Mouse (Mus musculus): ENCODE data around the gene Morn3. TPM values are rescaled to one million over a fixed set of nuclear protein-coding genes. Genes with fewer than 3 reads are reported as not detected.

The Morn3 gene
- not detected in 2 replicates for polyA plus RNA-seq (2014; fragmentation: Nextera tagmentation; extraction: Ambion mirVana)

GRCm38 (mm10) chr5:123046916-123047315, at the start of gene Morn3:
TSS of gene Morn3 (minus strand) at chr5:123047016.
- whole genome bisulfite sequencing: 80% methylated on average over 3 of the region's 3 CpGs
- ATAC-seq (ENCODE audit: insufficient read depth, low FRiP score, low TSS enrichment) (no peak), DNase-seq (ENCODE audit: low spot score) (no peak)
- H3K4me2 ChIP-seq (ENCODE audit: low read depth): no peak within 1 kb of the TSS
- H3K9me3 ChIP-seq (ENCODE audit: control insufficient read depth, low read length): no peaks in the 10 kb centered on the region
- no peak within 1 kb of the TSS for H3K27ac ChIP-seq (ENCODE audit: low read depth, low read length)
- H3K9ac ChIP-seq (ENCODE audit: low read length): no peak within 1 kb of the TSS
- H3K4me3 ChIP-seq (ENCODE audit: low read depth, low read length): no peak within 1 kb of the TSS
- no peaks in the 10 kb centered on the region for H3K27me3 ChIP-seq (ENCODE audit: control insufficient read depth, insufficient read depth, low read length)
- no peaks in the 10 kb centered on the region for H3K36me3 ChIP-seq (ENCODE audit: control insufficient read depth, insufficient read depth, low read length)
- H3K4me1 ChIP-seq (ENCODE audit: control insufficient read depth, insufficient read depth, low read length): no peaks in the 10 kb centered on the region

GRCm38 (mm10) chr5:123096299-123096698, 49.5 kb upstream of the Morn3 start:
- Histone ChIP-seq H3K4me1 (ENCODE audit: control insufficient read depth, insufficient read depth, low read length) (no peaks in the 10 kb centered on the region), H3K4me2 (ENCODE audit: low read depth) (no peak overlapping the region), H3K27me3 (ENCODE audit: control insufficient read depth, insufficient read depth, low read length) (no peaks in the 10 kb centered on the region), H3K9ac (ENCODE audit: low read length) (no peak overlapping the region), H3K4me3 (ENCODE audit: low read depth, low read length) (no peak overlapping the region), H3K9me3 (ENCODE audit: control insufficient read depth, low read length) (no peaks in the 10 kb centered on the region), H3K27ac (ENCODE audit: low read depth, low read length) (no peak overlapping the region), H3K36me3 (ENCODE audit: control insufficient read depth, insufficient read depth, low read length) (peaks cover 2% of the 10 kb centered on the region; the same call in 1 of the 2 replicates)
- ATAC-seq (ENCODE audit: insufficient read depth, low FRiP score, low TSS enrichment) (no peak), DNase-seq (ENCODE audit: low spot score) (no peak)
- WGBS: 94% methylated on average over 8 of the region's 8 CpGs

- H3K36me3 ChIP-seq (ENCODE audit: control insufficient read depth, insufficient read depth, low read length): no peaks in the 10 kb centered on the region; the same call in 1 of the 2 replicates
- no peak for ATAC-seq (ENCODE audit: insufficient read depth, low FRiP score, low TSS enrichment)
- DNase-seq (ENCODE audit: low spot score): no peak
- H3K4me1 ChIP-seq (ENCODE audit: control insufficient read depth, insufficient read depth, low read length): no peaks in the 10 kb centered on the region
- WGBS: 89% methylated on average over 25 of the region's 25 CpGs
- no peak overlapping the region for H3K9ac ChIP-seq (ENCODE audit: low read length)
- no peaks in the 10 kb centered on the region for H3K27me3 ChIP-seq (ENCODE audit: control insufficient read depth, insufficient read depth, low read length)
- H3K27ac ChIP-seq (ENCODE audit: low read depth, low read length): no peak overlapping the region
- no peak overlapping the region for H3K4me2 ChIP-seq (ENCODE audit: low read depth)
- no peaks in the 10 kb centered on the region for H3K9me3 ChIP-seq (ENCODE audit: control insufficient read depth, low read length)
- H3K4me3 ChIP-seq (ENCODE audit: low read depth, low read length): no peak overlapping the region
Measured at GRCm38 (mm10) chr5:123094238-123094991, 47.6 kb upstream of the Morn3 start.

GRCm38 (mm10) chr5:123093077-123093633, 46.3 kb upstream of the Morn3 start:
- no peaks in the 10 kb centered on the region for H3K36me3 ChIP-seq (ENCODE audit: control insufficient read depth, insufficient read depth, low read length)
- no peak overlapping the region for H3K27ac ChIP-seq (ENCODE audit: low read depth, low read length)
- no peak for DNase-seq (ENCODE audit: low spot score)
- H3K4me3 ChIP-seq (ENCODE audit: low read depth, low read length): no peak overlapping the region
- H3K4me2 ChIP-seq (ENCODE audit: low read depth): no peak overlapping the region
- no peaks in the 10 kb centered on the region for H3K4me1 ChIP-seq (ENCODE audit: control insufficient read depth, insufficient read depth, low read length)
- no peak for ATAC-seq (ENCODE audit: insufficient read depth, low FRiP score, low TSS enrichment)
- no peak overlapping the region for H3K9ac ChIP-seq (ENCODE audit: low read length)
- 85% methylated on average over 14 of the region's 14 CpGs for WGBS
- H3K27me3 ChIP-seq (ENCODE audit: control insufficient read depth, insufficient read depth, low read length): no peaks in the 10 kb centered on the region
- H3K9me3 ChIP-seq (ENCODE audit: control insufficient read depth, low read length): no peaks in the 10 kb centered on the region

- H3K4me3 ChIP-seq (ENCODE audit: low read depth, low read length): no peak overlapping the region
- H3K36me3 ChIP-seq (ENCODE audit: control insufficient read depth, insufficient read depth, low read length): no peaks in the 10 kb centered on the region
- H3K9ac ChIP-seq (ENCODE audit: low read length): no peak overlapping the region
- ATAC-seq (ENCODE audit: insufficient read depth, low FRiP score, low TSS enrichment) (no peak), DNase-seq (ENCODE audit: low spot score) (no peak)
- H3K4me2 ChIP-seq (ENCODE audit: low read depth): no peak overlapping the region
- H3K9me3 ChIP-seq (ENCODE audit: control insufficient read depth, low read length): no peaks in the 10 kb centered on the region
- 87% methylated on average over 10 of the region's 10 CpGs for WGBS
- no peak overlapping the region for H3K27ac ChIP-seq (ENCODE audit: low read depth, low read length)
- no peaks in the 10 kb centered on the region for H3K4me1 ChIP-seq (ENCODE audit: control insufficient read depth, insufficient read depth, low read length)
- no peaks in the 10 kb centered on the region for H3K27me3 ChIP-seq (ENCODE audit: control insufficient read depth, insufficient read depth, low read length)
Measured at GRCm38 (mm10) chr5:123090560-123091306, 43.9 kb upstream of the Morn3 start.

- H3K27me3 ChIP-seq (ENCODE audit: control insufficient read depth, insufficient read depth, low read length): no peaks in the 10 kb centered on the region
- no peaks in the 10 kb centered on the region for H3K4me1 ChIP-seq (ENCODE audit: control insufficient read depth, insufficient read depth, low read length)
- ATAC-seq (ENCODE audit: insufficient read depth, low FRiP score, low TSS enrichment) (no peak), DNase-seq (ENCODE audit: low spot score) (no peak)
- WGBS: 96% methylated on average over 4 of the region's 4 CpGs
- H3K9ac ChIP-seq (ENCODE audit: low read length): no peak overlapping the region
- no peaks in the 10 kb centered on the region; the same call in 1 of the 2 replicates for H3K36me3 ChIP-seq (ENCODE audit: control insufficient read depth, insufficient read depth, low read length)
- no peak overlapping the region for H3K4me2 ChIP-seq (ENCODE audit: low read depth)
- no peak overlapping the region for H3K4me3 ChIP-seq (ENCODE audit: low read depth, low read length)
- no peak overlapping the region for H3K27ac ChIP-seq (ENCODE audit: low read depth, low read length)
- H3K9me3 ChIP-seq (ENCODE audit: control insufficient read depth, low read length): no peaks in the 10 kb centered on the region
Measured at GRCm38 (mm10) chr5:123088784-123089183, 42.0 kb upstream of the Morn3 start.

GRCm38 (mm10) chr5:123086501-123086900, 39.7 kb upstream of the Morn3 start:
- ATAC-seq (ENCODE audit: insufficient read depth, low FRiP score, low TSS enrichment) (no peak), DNase-seq (ENCODE audit: low spot score) (no peak)
- Histone ChIP-seq H3K9me3 (ENCODE audit: control insufficient read depth, low read length) (no peaks in the 10 kb centered on the region), H3K9ac (ENCODE audit: low read length) (no peak overlapping the region), H3K4me1 (ENCODE audit: control insufficient read depth, insufficient read depth, low read length) (no peaks in the 10 kb centered on the region), H3K4me3 (ENCODE audit: low read depth, low read length) (no peak overlapping the region), H3K27me3 (ENCODE audit: control insufficient read depth, insufficient read depth, low read length) (no peaks in the 10 kb centered on the region), H3K36me3 (ENCODE audit: control insufficient read depth, insufficient read depth, low read length) (no peaks in the 10 kb centered on the region; the same call in 1 of the 2 replicates), H3K27ac (ENCODE audit: low read depth, low read length) (no peak overlapping the region), H3K4me2 (ENCODE audit: low read depth) (no peak overlapping the region)
- WGBS: 77% methylated on average over 2 of the region's 2 CpGs

- 73% methylated on average over 13 of the region's 13 CpGs for WGBS
- no peak overlapping the region for H3K4me3 ChIP-seq (ENCODE audit: low read depth, low read length)
- no peaks in the 10 kb centered on the region; the same call in 1 of the 2 replicates for H3K36me3 ChIP-seq (ENCODE audit: control insufficient read depth, insufficient read depth, low read length)
- no peak overlapping the region for H3K27ac ChIP-seq (ENCODE audit: low read depth, low read length)
- DNase-seq (ENCODE audit: low spot score) (no peak), ATAC-seq (ENCODE audit: insufficient read depth, low FRiP score, low TSS enrichment) (no peak)
- no peaks in the 10 kb centered on the region for H3K9me3 ChIP-seq (ENCODE audit: control insufficient read depth, low read length)
- H3K9ac ChIP-seq (ENCODE audit: low read length): no peak overlapping the region
- no peaks in the 10 kb centered on the region for H3K27me3 ChIP-seq (ENCODE audit: control insufficient read depth, insufficient read depth, low read length)
- no peaks in the 10 kb centered on the region for H3K4me1 ChIP-seq (ENCODE audit: control insufficient read depth, insufficient read depth, low read length)
- H3K4me2 ChIP-seq (ENCODE audit: low read depth): no peak overlapping the region
Measured at GRCm38 (mm10) chr5:123083340-123084050, 36.7 kb upstream of the Morn3 start.

All from neural tube, embryonic 11.5 days (tissue).